Mouse (Mus musculus): ENCODE data around the gene Eif2a. TPM values are rescaled to one million over a fixed set of nuclear protein-coding genes. Genes with fewer than 3 reads are reported as not detected.

Eif2a gene
- total and polyA plus RNA-seq, 3 experiments = 116 to 241 (median 119) TPM

DNA sequence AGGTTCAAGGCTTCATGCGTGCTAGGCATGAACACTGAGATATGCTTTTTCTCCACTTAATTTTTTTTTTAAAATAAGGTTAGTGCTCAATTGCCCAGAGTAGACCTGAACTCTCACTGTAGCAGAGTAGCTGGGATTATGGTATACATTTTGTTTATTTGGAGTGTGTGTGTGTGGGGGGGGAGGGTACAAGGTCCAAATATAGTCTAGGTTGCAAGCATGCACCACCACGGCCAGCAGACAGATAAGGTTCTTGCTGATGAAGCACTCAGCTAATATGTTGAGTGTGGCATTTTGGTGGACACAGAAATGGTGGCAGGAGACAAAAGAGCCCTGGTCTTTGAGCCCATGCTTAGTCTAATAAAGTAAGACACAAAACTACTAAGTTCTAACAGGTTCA, 6.7 kb upstream of the Eif2a start:
- in situ Hi-C loops (cut with MboI; ENCODE audit: low pct_ligation_motif_present, low pct_unique_long_range_greater_than_20kb, low sequenced_read_pairs) = loop anchor here (10.0 kb wide), 1 partner anchor 136 kb away; no protein-coding TSS in a partner anchor
- Histone ChIP-seq H3K4me3 (replicated peaks in 1 of 3; ENCODE audit: low read depth in 2 of 3, low read length in 2 of 3, poor library complexity in 1 of 3) (peak overlapping the region; percentile 31 to 46 (median 39)), H3K27ac (ENCODE audit: insufficient read depth, low read depth) (peak overlapping the region; percentile 100)

DNA sequence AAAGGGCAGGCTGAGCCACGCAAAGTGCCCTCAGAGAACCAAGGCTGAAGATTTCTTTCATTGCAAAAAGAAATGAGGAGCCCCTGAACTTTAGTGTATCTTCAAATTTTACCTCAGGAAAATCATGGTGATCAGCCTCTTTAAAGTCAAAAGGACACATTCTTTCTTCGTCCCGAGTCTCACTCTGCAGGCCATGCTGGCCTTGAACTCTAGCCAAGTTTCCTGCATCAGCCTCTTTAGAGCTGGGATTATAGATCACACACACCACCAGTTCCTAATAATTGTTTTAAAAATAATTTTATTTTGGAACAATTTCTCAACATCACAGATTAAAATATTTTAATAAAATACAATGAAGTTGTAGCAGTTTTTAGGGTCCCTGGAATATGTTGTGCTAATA, 6.1 kb upstream of the Eif2a start:
- peak overlapping the region; percentile 100 for H3K9ac ChIP-seq (ENCODE audit: insufficient read depth, low read depth)
- TF ChIP-seq EP300 (IDR thresholded peaks at IDR 0.05; ENCODE audit: low read length) = 0 out of 2 replicates have a peak, but pooled peaks have one; percentile 6
- TF ChIP-seq MAFK (IDR thresholded peaks at IDR 0.05; ENCODE audit: insufficient replicate concordance, low read length) = 0 out of 2 replicates have a peak, but pooled peaks have one; percentile 2
- no peak for TF ChIP-seq USF1 (IDR thresholded peaks at IDR 0.05; ENCODE audit: low read depth, low read length)
- no peaks in the 10 kb centered on the region for H3K9me3 ChIP-seq (replicated peaks; ENCODE audit: low read length)
- H3K27ac ChIP-seq (ENCODE audit: insufficient read depth, low read depth) = peak overlapping the region; percentile 100
- no peak for DNase-seq (ENCODE audit: extremely low read depth)
- peaks cover 48% of the 10 kb centered on the region for H3K79me2 ChIP-seq (replicated peaks; ENCODE audit: control insufficient read depth, extremely low read depth, insufficient read depth, poor library complexity, severe bottlenecking)
- peak overlapping the region; percentile 15 to 46 (median 39) for H3K4me3 ChIP-seq (replicated peaks in 1 of 3; ENCODE audit: low read depth in 2 of 3, low read length in 2 of 3, poor library complexity in 1 of 3)
- H3K4me2 ChIP-seq (ENCODE audit: insufficient read depth, low read depth, poor library complexity, severe bottlenecking) = peak overlapping the region; percentile 64
- in situ Hi-C loops (cut with MboI; ENCODE audit: low pct_ligation_motif_present, low pct_unique_long_range_greater_than_20kb, low sequenced_read_pairs) (loop anchor here (10.0 kb wide), 1 partner anchor 135 kb away; no protein-coding TSS in a partner anchor), dilution Hi-C loops (cut with MboI; ENCODE audit: extremely low pct_ligation_motif_present, extremely low pct_unique_long_range_greater_than_20kb, low sequenced_read_pairs) (no loop called here)
- peaks cover 3 to 39% of the 10 kb centered on the region in 2 experiments for H3K4me1 ChIP-seq (ENCODE audit: control insufficient read depth in 1 of 2, insufficient read depth in 2 of 2)
- H3K27me3 ChIP-seq (replicated peaks) = no peaks in the 10 kb centered on the region
- peaks cover 26 to 41% of the 10 kb centered on the region in 2 experiments for H3K36me3 ChIP-seq (replicated peaks in 1 of 2; ENCODE audit: control insufficient read depth in 1 of 2, insufficient read depth in 1 of 2, low read length in 1 of 2)

More for the DNA sequence above, 6.7 kb upstream of the Eif2a start:
- Histone ChIP-seq H3K9me3 (replicated peaks; ENCODE audit: low read length) (no peaks in the 10 kb centered on the region), H3K27me3 (replicated peaks) (no peaks in the 10 kb centered on the region), H3K79me2 (replicated peaks; ENCODE audit: control insufficient read depth, extremely low read depth, insufficient read depth, poor library complexity, severe bottlenecking) (peaks cover 42% of the 10 kb centered on the region), H3K36me3 (replicated peaks in 1 of 2; ENCODE audit: control insufficient read depth in 1 of 2, insufficient read depth in 1 of 2, low read length in 1 of 2) (peaks cover 26 to 36% of the 10 kb centered on the region in 2 experiments), H3K4me1 (ENCODE audit: control insufficient read depth in 1 of 2, insufficient read depth in 2 of 2) (peaks cover 5 to 42% of the 10 kb centered on the region in 2 experiments), H3K9ac (ENCODE audit: insufficient read depth, low read depth) (peak overlapping the region; percentile 100), H3K4me2 (ENCODE audit: insufficient read depth, low read depth, poor library complexity, severe bottlenecking) (peak overlapping the region; percentile 64)
- dilution Hi-C loops (cut with MboI; ENCODE audit: extremely low pct_ligation_motif_present, extremely low pct_unique_long_range_greater_than_20kb, low sequenced_read_pairs) = no loop called here
- no peak for DNase-seq (ENCODE audit: extremely low read depth)
- 0 out of 2 replicates have a peak, but pooled peaks have one; percentile 13 for TF ChIP-seq EP300 (IDR thresholded peaks at IDR 0.05; ENCODE audit: low read length)
- no peak for TF ChIP-seq JUND (conservative IDR thresholded peaks at IDR 0.05; ENCODE audit: low read depth, low read length)
- TF ChIP-seq GABPA (IDR thresholded peaks at IDR 0.05; ENCODE audit: insufficient replicate concordance, low read depth, low read length) = no peak
- no peak for TF ChIP-seq NRF1 (IDR thresholded peaks at IDR 0.05; ENCODE audit: low read depth, low read length)
- no peak for TF ChIP-seq SMC3 (IDR thresholded peaks at IDR 0.05; ENCODE audit: low read depth, low read length)
- no peak for TF ChIP-seq PAX5 (IDR thresholded peaks at IDR 0.05; ENCODE audit: low read length)
- TF ChIP-seq ZMIZ1 (IDR thresholded peaks at IDR 0.05; ENCODE audit: low read depth, low read length) = no peak
- TF ChIP-seq RCOR1 (conservative IDR thresholded peaks at IDR 0.05; ENCODE audit: low read depth, low read length) = no peak
- TF ChIP-seq MAZ (IDR thresholded peaks at IDR 0.05; ENCODE audit: low read depth, low read length) = 0 out of 2 replicates have a peak, but pooled peaks have one; percentile 61
- peak; percentile 26; the same call in 1 of the 2 replicates for TF ChIP-seq CHD2 (IDR thresholded peaks at IDR 0.05; ENCODE audit: low read length)
- TF ChIP-seq MYC (IDR thresholded peaks at IDR 0.05; ENCODE audit: low read depth, low read length) = 0 out of 2 replicates have a peak, but pooled peaks have one; percentile 20
- no peak for TF ChIP-seq CTCF (conservative IDR thresholded peaks at IDR 0.05 in 1 of 2, IDR thresholded peaks at IDR 0.05 in 1 of 2; ENCODE audit: low read depth in 2 of 2, low read length in 2 of 2)
- no peak for TF ChIP-seq UBTF (IDR thresholded peaks at IDR 0.05; ENCODE audit: low read depth, low read length)
- peak; percentile 35; the same call in 1 of the 2 replicates for TF ChIP-seq SIN3A (IDR thresholded peaks at IDR 0.05; ENCODE audit: low read length)
- no peak for TF ChIP-seq ZC3H11A (IDR thresholded peaks at IDR 0.05; ENCODE audit: low read depth, low read length)
- no peak for TF ChIP-seq USF2 (conservative IDR thresholded peaks at IDR 0.05; ENCODE audit: low read depth, low read length)
- TF ChIP-seq MXI1 (IDR thresholded peaks at IDR 0.05; ENCODE audit: low read depth, low read length) = peak; percentile 48; the same call in 1 of the 2 replicates
- TF ChIP-seq POLR2A (IDR thresholded peaks at IDR 0.05; ENCODE audit: low read depth, low read length) = peak; percentile 29
- no peak for TF ChIP-seq RAD21 (IDR thresholded peaks at IDR 0.05; ENCODE audit: low read depth, low read length)
- peak; percentile 28; the same call in 1 of the 2 replicates for TF ChIP-seq BHLHE40 (IDR thresholded peaks at IDR 0.05; ENCODE audit: low read depth, low read length)
- no peak for TF ChIP-seq ZKSCAN1 (IDR thresholded peaks at IDR 0.05; ENCODE audit: borderline replicate concordance, low read depth, low read length)
- no peak for TF ChIP-seq NELFE (IDR thresholded peaks at IDR 0.05; ENCODE audit: low read depth, low read length)
- TF ChIP-seq JUN (IDR thresholded peaks at IDR 0.05; ENCODE audit: insufficient read depth, low read depth, low read length) = no peak
- peak; percentile 19 for TF ChIP-seq POLR2AphosphoS2 (IDR thresholded peaks at IDR 0.05; ENCODE audit: low read depth, low read length)
- peak; percentile 4; the same call in 1 of the 2 replicates for TF ChIP-seq ELF1 (IDR thresholded peaks at IDR 0.05; ENCODE audit: low read depth, low read length)
- 0 out of 2 replicates have a peak, but pooled peaks have one; percentile 14 for TF ChIP-seq ETS1 (conservative IDR thresholded peaks at IDR 0.05; ENCODE audit: low read depth, low read length)
- 0 out of 2 replicates have a peak, but pooled peaks have one; percentile 60 for TF ChIP-seq MAFK (IDR thresholded peaks at IDR 0.05; ENCODE audit: insufficient replicate concordance, low read length)
- TF ChIP-seq MEF2A (IDR thresholded peaks at IDR 0.05; ENCODE audit: borderline replicate concordance, low read depth, low read length) = peak; percentile 87; the same call in 1 of the 2 replicates
- TF ChIP-seq ZNF384 (IDR thresholded peaks at IDR 0.05; ENCODE audit: low read depth, low read length) = 0 out of 2 replicates have a peak, but pooled peaks have one; percentile 22
- TF ChIP-seq TCF12 (IDR thresholded peaks at IDR 0.05; ENCODE audit: low read depth, low read length) = no peak
- no peak for TF ChIP-seq HCFC1 (IDR thresholded peaks at IDR 0.05; ENCODE audit: low read depth, low read length)
- no peak for TF ChIP-seq TBP (conservative IDR thresholded peaks at IDR 0.05; ENCODE audit: low read depth, low read length)
- no peak for TF ChIP-seq KAT2A (IDR thresholded peaks at IDR 0.05; ENCODE audit: insufficient replicate concordance, low read length)
- no peak for TF ChIP-seq E2F4 (IDR thresholded peaks at IDR 0.05; ENCODE audit: insufficient replicate concordance, low read depth, low read length)
- peak; percentile 31; the same call in 1 of the 2 replicates for TF ChIP-seq MAX (IDR thresholded peaks at IDR 0.05; ENCODE audit: low read length)
- TF ChIP-seq CHD1 (IDR thresholded peaks at IDR 0.05; ENCODE audit: low read depth, low read length) = 0 out of 2 replicates have a peak, but pooled peaks have one; percentile 44
- TF ChIP-seq IRF4 (IDR thresholded peaks at IDR 0.05; ENCODE audit: low read depth, low read length) = no peak
- no peak for TF ChIP-seq USF1 (IDR thresholded peaks at IDR 0.05; ENCODE audit: low read depth, low read length)

All from CH12.LX (cell line).